Mouse (Mus musculus): ENCODE results near the gene Klhl29. TPM values are rescaled to one million over a fixed set of nuclear protein-coding genes. Genes with fewer than 3 reads are reported as not detected.

The Klhl29 gene
- total RNA-seq, 2 experiments from 2014 or later: 6.4 to 8.9 TPM

GRCm38 (mm10) chr12:5303912-5304311, 71.6 kb downstream of the Klhl29 start:
- DNase-seq (ENCODE audit: low spot score in 2 of 2): no peak

- DNase-seq (ENCODE audit: low spot score in 2 of 2): no peak
Measured at GRCm38 (mm10) chr12:5303100-5303499, 72.4 kb downstream of the Klhl29 start.

- no peak for DNase-seq (ENCODE audit: low spot score in 2 of 2)
Measured at GRCm38 (mm10) chr12:5301841-5302240, 73.6 kb downstream of the Klhl29 start.

GRCm38 (mm10) chr12:5296422-5296821, 79.1 kb downstream of the Klhl29 start:
- no peak for DNase-seq (ENCODE audit: low spot score in 2 of 2)

DNA sequence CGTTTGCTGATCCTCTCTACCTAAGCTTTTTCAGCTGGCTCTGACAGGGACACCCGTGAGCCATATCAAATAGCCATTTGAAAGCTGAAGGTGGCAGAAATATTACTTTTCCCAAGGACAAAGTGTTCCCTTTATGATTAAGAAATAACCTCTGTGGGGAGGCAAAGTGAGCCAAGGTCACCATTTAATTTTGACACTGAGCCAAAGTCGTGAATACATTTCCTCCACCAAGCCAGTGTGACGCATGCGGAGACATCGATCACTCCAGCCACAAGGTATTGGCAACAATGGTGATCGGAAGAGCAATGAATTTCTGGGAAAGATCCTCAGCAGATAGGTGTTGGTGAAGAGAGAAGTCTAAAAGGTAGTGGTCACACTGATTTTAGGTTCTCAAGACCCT, 83.2 kb downstream of the Klhl29 start:
- DNase-seq (ENCODE audit: low spot score in 2 of 2): no peak

DNA sequence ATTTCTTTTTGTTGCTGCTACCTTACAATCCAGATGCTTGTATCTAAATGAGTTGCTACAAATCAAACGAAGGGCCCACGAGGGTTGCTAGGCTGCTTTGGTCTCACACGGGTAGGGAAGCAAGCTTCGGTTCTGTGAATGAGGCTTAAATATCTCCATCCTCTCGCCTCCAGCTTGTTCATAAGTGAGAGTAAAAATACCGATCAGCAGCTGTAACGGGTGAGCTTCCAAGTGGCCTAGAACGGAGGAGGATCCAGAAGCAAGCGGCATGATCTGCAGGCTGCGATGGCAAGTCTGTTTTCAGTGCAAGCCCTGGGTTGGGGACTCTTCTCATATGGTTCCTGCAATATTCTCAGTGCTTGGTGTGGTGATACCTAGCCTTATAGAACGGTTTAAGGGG, 89.9 kb downstream of the Klhl29 start:
- DNase-seq (ENCODE audit: low spot score in 2 of 2): no peak

GRCm38 (mm10) chr12:5284961-5285360, 90.5 kb downstream of the Klhl29 start:
- no peak for DNase-seq (ENCODE audit: low spot score in 2 of 2)

GRCm38 (mm10) chr12:5283654-5284053, 91.8 kb downstream of the Klhl29 start:
- no peak for DNase-seq (ENCODE audit: low spot score in 2 of 2)

DNA sequence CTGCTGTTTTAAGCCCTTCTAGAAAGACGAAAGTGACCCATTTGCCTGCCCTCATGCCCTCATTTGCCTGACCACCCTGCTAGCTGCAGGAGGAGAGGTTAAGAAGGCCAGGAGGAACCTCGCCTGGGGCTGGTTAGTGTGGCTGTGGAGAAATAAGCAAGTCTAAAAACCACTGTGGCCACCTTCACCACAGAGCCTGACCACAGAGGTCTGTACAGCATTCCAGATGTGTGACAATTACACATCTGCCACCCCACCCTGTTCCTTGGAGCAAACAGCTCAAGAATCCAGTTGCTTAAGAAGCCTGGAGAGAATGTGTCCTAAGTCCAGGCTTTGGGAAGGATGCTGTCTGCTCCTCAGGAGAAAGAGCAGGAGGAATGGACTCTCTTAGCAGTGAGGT, 92.9 kb downstream of the Klhl29 start:
- no peak for DNase-seq (ENCODE audit: low spot score in 2 of 2)

DNA sequence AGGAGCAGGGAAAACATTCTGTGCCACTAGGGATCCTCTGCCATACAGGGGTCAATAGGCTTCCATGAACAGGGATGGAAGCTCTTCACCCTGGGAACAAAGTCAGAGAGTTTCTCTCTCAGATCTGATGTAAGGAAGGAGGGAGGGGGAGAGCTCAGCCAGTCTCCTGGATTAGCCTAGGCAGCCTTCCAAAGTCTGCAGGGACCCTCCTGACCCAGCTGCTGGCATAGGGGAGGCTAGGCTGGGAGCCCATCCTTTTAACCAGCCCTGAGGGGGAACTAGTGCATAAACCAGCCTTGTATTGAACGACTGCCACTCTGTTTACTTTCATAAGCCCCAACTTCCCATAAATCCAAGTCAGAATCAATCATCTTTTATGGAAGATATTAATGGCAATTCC, 95.6 kb downstream of the Klhl29 start:
- DNase-seq (ENCODE audit: low spot score in 2 of 2): no peak

DNA sequence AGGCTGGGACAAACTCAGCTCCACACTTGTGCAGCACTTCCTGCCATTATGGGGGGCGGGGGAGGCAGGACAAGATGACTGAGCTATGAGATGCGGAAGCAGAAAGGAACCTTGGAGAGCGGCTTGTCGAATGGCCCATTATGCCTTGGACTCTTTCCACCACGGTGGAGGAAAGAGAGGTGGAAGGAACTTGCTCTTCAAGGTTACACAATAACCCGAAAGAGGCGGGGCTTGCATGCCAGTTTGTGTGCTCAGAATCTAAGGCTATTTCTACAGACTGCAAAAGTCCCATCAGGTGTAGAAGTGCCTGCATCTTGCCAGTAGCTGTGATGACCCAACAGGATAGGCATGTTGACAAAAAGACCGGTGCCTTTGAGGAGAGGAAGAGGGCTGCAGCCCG, 98.5 kb downstream of the Klhl29 start:
- DNase-seq (ENCODE audit: low spot score in 2 of 2): no peak

DNA sequence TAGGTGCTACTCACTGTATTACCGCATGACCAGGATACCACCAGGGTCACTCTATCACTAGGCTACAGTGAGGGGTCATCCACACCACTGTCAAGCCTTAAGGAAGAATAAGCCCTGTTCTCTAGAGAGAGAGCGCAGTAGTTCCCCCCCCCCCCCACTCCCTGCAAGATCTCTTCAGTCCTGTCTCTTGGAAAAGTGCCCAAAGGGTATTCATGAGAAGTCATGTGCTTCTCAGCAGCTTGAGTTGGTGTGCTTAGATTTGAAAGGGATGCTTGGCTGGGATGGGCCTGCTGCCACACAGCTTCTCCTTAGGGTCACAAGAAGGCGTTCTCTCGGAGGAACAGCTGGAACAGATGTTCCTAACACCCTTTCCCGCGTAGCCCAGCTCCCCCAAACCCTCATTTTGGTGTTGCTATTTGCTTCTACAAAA, 100.0 kb downstream of the Klhl29 start:
- DNase-seq (ENCODE audit: low spot score in 2 of 2): no peak

DNA sequence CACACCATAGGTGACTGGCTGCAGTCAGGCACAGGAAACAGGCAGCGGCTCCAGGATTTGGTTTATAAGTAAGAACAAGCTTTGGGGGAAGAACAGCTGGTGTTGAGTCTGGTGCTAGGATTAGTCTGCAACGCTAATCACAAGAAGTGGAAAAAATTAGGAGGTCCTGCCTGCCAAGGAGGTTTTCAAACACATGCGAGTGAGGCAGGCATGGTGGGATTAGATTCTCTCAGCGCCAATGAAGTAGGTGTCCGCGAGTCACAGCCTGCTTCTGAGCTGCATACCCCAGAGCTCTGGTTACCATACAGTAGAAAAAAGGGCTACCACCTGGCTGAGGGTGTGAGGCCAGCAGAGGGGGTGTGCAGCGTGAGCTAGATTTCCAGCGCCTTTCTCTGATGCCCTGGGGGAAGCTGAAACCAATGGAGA, 101.0 kb downstream of the Klhl29 start:
- DNase-seq (ENCODE audit: low spot score in 2 of 2): no peak

DNA sequence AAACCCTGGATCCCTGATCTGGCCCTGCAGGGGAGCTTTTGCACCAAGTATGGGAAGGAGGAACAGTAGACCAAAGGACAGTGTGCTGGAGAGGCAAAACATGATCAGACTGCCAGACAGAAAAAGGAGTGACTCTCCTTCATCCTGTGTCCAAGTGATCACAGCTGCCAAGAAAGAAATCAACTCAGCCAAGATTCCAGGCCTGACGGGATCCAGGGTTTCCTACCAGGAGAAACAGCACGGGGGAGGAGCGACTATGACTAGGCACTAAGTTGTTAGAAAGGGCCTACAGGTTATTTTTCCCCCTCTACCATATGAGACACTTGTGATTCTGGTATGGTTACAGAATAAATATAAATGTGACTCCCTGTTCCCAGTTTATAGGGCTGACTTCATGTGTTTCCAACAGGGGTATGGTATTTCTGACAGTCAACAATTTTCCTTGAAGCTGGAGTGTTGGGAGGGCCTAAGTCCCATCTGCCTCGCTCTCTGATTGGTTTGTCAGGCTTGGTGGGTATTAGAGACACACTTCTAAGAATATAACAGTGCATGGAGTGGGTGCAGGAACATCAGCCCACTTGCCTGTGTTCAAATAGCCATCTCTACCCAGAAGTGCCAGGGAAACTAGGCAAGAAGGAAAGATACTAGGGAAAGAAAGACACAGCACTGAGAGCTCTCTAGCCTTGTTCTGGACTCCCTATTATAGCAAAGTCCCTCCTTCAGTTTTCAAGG, 102.0 kb downstream of the Klhl29 start:
- peak in 1 of 2 experiments; percentile 38 for DNase-seq (ENCODE audit: low spot score in 2 of 2)

DNA sequence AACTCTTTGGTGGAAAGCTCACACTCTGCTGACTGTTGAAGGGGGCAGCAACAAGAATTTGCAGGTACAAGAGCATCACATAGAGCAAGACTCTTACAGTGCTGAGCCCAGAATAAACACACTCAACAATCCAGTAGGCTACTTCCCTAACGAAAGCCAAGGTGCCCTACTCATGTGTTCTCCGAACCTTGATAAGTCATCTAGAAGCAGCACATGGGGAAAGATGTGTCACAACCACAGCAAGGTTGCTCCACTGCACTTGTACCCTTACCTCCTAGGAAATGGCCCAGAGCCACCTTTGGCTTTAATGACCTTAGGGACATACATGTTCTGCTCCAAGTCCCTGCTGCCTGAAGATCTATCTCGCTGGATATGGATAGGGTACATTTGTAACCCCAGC, 105.0 kb downstream of the Klhl29 start:
- DNase-seq (ENCODE audit: low spot score in 2 of 2): no peak

- DNase-seq (ENCODE audit: low spot score in 2 of 2): no peak
Measured at GRCm38 (mm10) chr12:5269936-5270335, 105.5 kb downstream of the Klhl29 start.

- DNase-seq (ENCODE audit: low spot score in 2 of 2): no peak
Measured at GRCm38 (mm10) chr12:5269061-5269460, 106.4 kb downstream of the Klhl29 start.

GRCm38 (mm10) chr12:5268188-5268612, 107.3 kb downstream of the Klhl29 start:
- no peak for DNase-seq (ENCODE audit: low spot score in 2 of 2)

DNA sequence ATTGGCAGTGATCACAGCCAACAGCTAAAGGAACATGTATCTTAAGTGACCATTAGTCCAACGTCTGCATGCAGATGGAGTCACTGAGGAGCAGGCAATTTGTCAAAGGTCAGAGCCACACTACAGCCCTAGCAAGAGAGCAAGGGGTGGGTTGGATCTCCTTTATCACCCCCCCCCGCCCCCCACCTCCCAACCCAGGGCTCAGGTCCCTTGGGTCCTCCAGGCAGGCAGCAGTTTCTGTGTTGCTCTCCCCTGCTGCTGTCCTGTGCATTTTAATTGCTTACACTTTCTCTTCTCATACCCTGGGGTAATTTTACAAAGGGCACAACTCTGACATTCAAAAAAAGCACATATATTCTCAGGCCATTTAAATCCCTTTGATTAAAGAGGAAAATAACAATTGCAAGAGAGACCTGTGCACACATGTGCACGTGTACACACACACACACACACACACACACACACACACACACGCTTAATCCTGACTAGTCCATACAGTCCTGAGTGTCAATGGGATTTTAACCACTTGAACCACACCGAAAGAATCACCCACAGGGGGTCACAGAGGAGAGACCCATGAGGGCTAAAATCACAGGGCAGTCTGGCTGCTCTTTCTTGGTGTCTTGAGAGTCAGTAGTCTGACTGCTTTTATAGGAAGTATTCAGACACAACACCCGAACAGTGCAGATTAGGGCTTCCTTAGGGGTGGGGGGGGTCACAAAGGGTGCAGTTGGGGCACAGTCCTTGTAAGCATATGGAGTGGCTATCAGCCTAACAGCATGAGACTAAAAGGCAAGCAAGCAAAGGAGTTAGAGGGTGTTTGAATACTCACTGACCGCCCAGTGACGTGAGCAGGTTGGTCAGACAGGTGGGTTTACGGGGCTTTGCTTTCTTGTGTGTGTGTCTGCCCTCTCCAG, 108.0 kb downstream of the Klhl29 start:
- no peak for DNase-seq (ENCODE audit: low spot score in 2 of 2)

DNA sequence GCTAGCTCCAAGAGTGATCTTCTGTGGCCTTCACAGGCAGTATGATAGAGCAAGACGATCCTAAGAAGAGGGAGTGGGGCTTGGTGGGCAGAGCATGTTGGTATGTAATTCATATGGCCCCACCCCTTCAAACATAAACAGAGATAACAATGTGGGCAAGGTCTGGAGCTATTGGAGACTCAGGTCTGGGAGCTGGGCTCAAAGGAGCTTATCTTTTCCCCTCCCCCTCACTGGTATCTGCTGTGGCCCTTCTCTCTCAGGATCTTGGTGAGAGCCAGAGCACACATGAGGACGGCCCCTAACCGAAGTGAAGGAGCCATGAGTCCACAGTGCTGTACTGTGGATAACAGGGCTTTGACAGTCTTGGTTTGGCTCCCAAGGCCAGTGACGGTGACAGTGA, 108.7 kb downstream of the Klhl29 start:
- no peak for DNase-seq (ENCODE audit: low spot score in 2 of 2)

GRCm38 (mm10) chr12:5261476-5261875, 114.0 kb downstream of the Klhl29 start:
- DNase-seq (ENCODE audit: low spot score in 2 of 2): no peak

DNA sequence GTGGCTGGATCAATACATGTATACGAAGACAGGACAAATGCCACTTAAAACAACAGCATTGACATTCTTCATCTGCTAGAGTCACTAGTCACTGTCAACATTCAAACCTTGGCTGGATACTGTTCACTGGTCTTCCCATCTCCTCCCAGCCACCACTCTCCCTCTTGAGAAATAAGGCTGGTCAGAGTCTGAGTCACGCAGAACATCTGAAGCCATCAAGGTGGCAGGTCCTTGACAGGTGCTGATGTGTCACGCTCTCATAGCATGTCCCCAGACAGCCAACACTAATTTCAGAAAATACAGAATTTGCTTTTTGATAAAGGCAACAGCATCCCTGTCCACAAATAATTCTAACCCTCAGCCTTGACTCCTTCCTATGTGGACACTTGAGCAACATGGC, 116.7 kb downstream of the Klhl29 start:
- DNase-seq (ENCODE audit: low spot score in 2 of 2): no peak

All from gastrocnemius, postnatal 4 days (tissue).